8 mouse cellular contexts compared by ENCODE assay signal in genomic region chr7:133015416-133016070, GRCm38 (mm10).
DNase-seq lines count a peak whose midpoint lies in the region; ATAC-seq and TF ChIP-seq lines count a peak whose summit lies in the region.

No protein-coding gene starts in this region.

- H3K4me2 ChIP-seq in intestine, embryonic 14.5 days (ENCODE audit: low read length) = no peak overlapping the region; the same call in 1 of the 2 replicates
- H3K4me2 ChIP-seq in intestine, postnatal 0 days (replicated peaks; ENCODE audit: low read depth) = no peak overlapping the region
- no peak overlapping the region; the same call in 1 of the 2 replicates for H3K4me2 ChIP-seq in forebrain, embryonic 14.5 days (ENCODE audit: low read length)
- H3K4me2 ChIP-seq in hindbrain, embryonic 15.5 days = no peak overlapping the region

- no peak for ATAC-seq in intestine, embryonic 14.5 days (replicated peaks; ENCODE audit: low FRiP score, low TSS enrichment, low read depth)
- no peak for ATAC-seq in intestine, postnatal 0 days
- ATAC-seq in forebrain, embryonic 14.5 days = 0 out of 2 replicates have a peak, but pooled peaks have one; percentile 21
- ATAC-seq in hindbrain, embryonic 15.5 days (ENCODE audit: low FRiP score, low read depth) = 0 out of 2 replicates have a peak, but pooled peaks have one; percentile 16

- TF ChIP-seq CTCF in intestine, postnatal 0 days (IDR thresholded peaks at IDR 0.05; ENCODE audit: low read depth) = no peak

- WGBS in intestine, embryonic 14.5 days = 37% methylated on average over 7 of the region's 7 CpGs
- 53% methylated on average over 7 of the region's 7 CpGs for WGBS in intestine, postnatal 0 days
- 6% methylated on average over 7 of the region's 7 CpGs for WGBS in forebrain, embryonic 14.5 days
- WGBS in hindbrain, embryonic 15.5 days = 33% methylated on average over 7 of the region's 7 CpGs

- peaks cover 11% of the 10 kb centered on the region for H3K36me3 ChIP-seq in intestine, embryonic 14.5 days (ENCODE audit: control insufficient read depth, insufficient read depth, low read length)
- peaks cover 6% of the 10 kb centered on the region; the same call in 1 of the 2 replicates for H3K36me3 ChIP-seq in intestine, postnatal 0 days (ENCODE audit: control insufficient read depth, insufficient read depth)
- 0 out of 2 replicates have a peak, but pooled peaks cover 3% of the 10 kb centered on the region for H3K36me3 ChIP-seq in forebrain, embryonic 14.5 days (ENCODE audit: control insufficient read depth, insufficient read depth, low read length)
- H3K36me3 ChIP-seq in hindbrain, embryonic 15.5 days = no peaks in the 10 kb centered on the region

- DNase-seq in intestine, embryonic 14.5 days (ENCODE audit: low spot score) = no peak
- DNase-seq in forebrain, embryonic 14.5 days (ENCODE audit: low spot score) = peak; percentile 59
- DNase-seq in retina, adult 2 months (ENCODE audit: low read depth, low spot score) = peak; percentile 83
- DNase-seq in right cerebral cortex, postnatal 25 days = no peak
- no peak for DNase-seq in thymus, postnatal 0 days (ENCODE audit: low spot score)
- no peak for DNase-seq in adrenal gland, adult 8-10 months

- H3K27me3 ChIP-seq in intestine, embryonic 14.5 days (replicated peaks; ENCODE audit: control insufficient read depth, insufficient read depth, low read length) = no peaks in the 10 kb centered on the region
- no peaks in the 10 kb centered on the region for H3K27me3 ChIP-seq in intestine, postnatal 0 days (replicated peaks; ENCODE audit: control insufficient read depth, insufficient read depth, low read length)
- H3K27me3 ChIP-seq in forebrain, embryonic 14.5 days (replicated peaks; ENCODE audit: control insufficient read depth, insufficient read depth, low read length) = no peaks in the 10 kb centered on the region
- no peaks in the 10 kb centered on the region for H3K27me3 ChIP-seq in hindbrain, embryonic 15.5 days

- no peak overlapping the region for H3K9ac ChIP-seq in intestine, embryonic 14.5 days (ENCODE audit: low read length)
- no peak overlapping the region for H3K9ac ChIP-seq in intestine, postnatal 0 days (ENCODE audit: low read depth, low read length)
- peak overlapping the region; percentile 10; the same call in 1 of the 2 replicates for H3K9ac ChIP-seq in forebrain, embryonic 14.5 days (ENCODE audit: low read length)
- H3K9ac ChIP-seq in hindbrain, embryonic 15.5 days = peak overlapping the region; percentile 21

- peaks cover 62% of the 10 kb centered on the region for H3K4me1 ChIP-seq in intestine, embryonic 14.5 days (replicated peaks; ENCODE audit: control insufficient read depth, insufficient read depth, low read length)
- H3K4me1 ChIP-seq in intestine, postnatal 0 days (replicated peaks; ENCODE audit: control insufficient read depth, insufficient read depth, low read length) = peaks cover 10% of the 10 kb centered on the region
- peaks cover 68% of the 10 kb centered on the region for H3K4me1 ChIP-seq in forebrain, embryonic 14.5 days (ENCODE audit: control insufficient read depth, insufficient read depth, low read length)
- peaks cover 70% of the 10 kb centered on the region for H3K4me1 ChIP-seq in hindbrain, embryonic 15.5 days (replicated peaks)

- peak overlapping the region; percentile 71 for H3K27ac ChIP-seq in intestine, embryonic 14.5 days (ENCODE audit: low read depth)
- no peak overlapping the region; the same call in 1 of the 2 replicates for H3K27ac ChIP-seq in intestine, postnatal 0 days (ENCODE audit: low read depth, low read length)
- H3K27ac ChIP-seq in forebrain, embryonic 14.5 days (ENCODE audit: low read depth, low read length) = peak overlapping the region; percentile 15; the same call in 1 of the 2 replicates
- H3K27ac ChIP-seq in hindbrain, embryonic 15.5 days (replicated peaks) = peak overlapping the region; percentile 62

- no peak overlapping the region for H3K4me3 ChIP-seq in intestine, embryonic 14.5 days (ENCODE audit: low read depth, low read length)
- no peak overlapping the region for H3K4me3 ChIP-seq in intestine, postnatal 0 days (ENCODE audit: low read depth, low read length)
- no peak overlapping the region for H3K4me3 ChIP-seq in forebrain, embryonic 14.5 days (ENCODE audit: low read depth, low read length)
- no peak overlapping the region for H3K4me3 ChIP-seq in hindbrain, embryonic 15.5 days

- H3K9me3 ChIP-seq in intestine, embryonic 14.5 days (ENCODE audit: control insufficient read depth, low read length) = no peaks in the 10 kb centered on the region
- no peaks in the 10 kb centered on the region for H3K9me3 ChIP-seq in intestine, postnatal 0 days (ENCODE audit: control insufficient read depth)
- H3K9me3 ChIP-seq in forebrain, embryonic 14.5 days (replicated peaks; ENCODE audit: control insufficient read depth, low read length) = no peaks in the 10 kb centered on the region
- H3K9me3 ChIP-seq in hindbrain, embryonic 15.5 days = no peaks in the 10 kb centered on the region

Comparison
In these comparisons a context has a peak if more than half of its experiments do, and no peak if none do; other contexts are left out.
1. ATAC-seq: peak in forebrain, embryonic 14.5 days (single experiment) and hindbrain, embryonic 15.5 days (single experiment); none in intestine, embryonic 14.5 days (single experiment) and intestine, postnatal 0 days (single experiment).
2. DNase-seq: peak in forebrain, embryonic 14.5 days (single experiment) and retina, adult 2 months (single experiment); none in intestine, embryonic 14.5 days (single experiment), right cerebral cortex, postnatal 25 days (single experiment), thymus, postnatal 0 days (single experiment) and adrenal gland, adult 8-10 months (single experiment).
3. H3K9ac ChIP-seq: peak in forebrain, embryonic 14.5 days (single experiment) and hindbrain, embryonic 15.5 days (single experiment); none in intestine, embryonic 14.5 days (single experiment) and intestine, postnatal 0 days (single experiment).